18 mouse cellular contexts compared by ENCODE assay signal in the genomic region with DNA sequence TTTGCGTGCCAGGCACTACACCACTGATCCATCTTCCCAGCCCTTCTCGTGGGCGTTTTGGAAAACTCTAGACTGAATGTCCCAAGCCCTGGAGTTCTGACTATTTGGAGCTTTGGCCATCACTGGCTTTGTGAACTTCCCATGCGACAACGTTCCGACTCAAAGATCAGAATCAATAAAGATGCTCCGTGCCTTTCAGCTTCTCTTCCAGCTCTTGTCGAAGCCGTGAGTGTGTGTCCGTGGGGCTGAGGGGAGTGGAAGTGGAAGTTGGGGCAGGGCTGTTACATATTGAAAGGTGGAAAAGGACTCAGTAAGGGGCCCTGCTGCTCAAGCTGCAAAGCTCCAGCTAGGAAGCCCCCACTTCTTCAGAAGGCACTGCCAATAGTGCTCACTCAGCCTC.
"Had no signal": no experiment of that assay in that cellular context is flagged by ENCODE, and none has a peak within 500 bp of the region (broad histone marks: within the 10 kb centered on the region; RNA-seq: fewer than 3 reads in every experiment).

No protein-coding gene starts in this region.

- H3K9ac ChIP-seq: liver, embryonic 15.5 days; liver, postnatal 0 days; lung, embryonic 15.5 days; neural tube, embryonic 12.5 days; stomach, embryonic 15.5 days had no signal

- H3K4me1 ChIP-seq: liver, embryonic 15.5 days; lung, embryonic 15.5 days; megakaryocyte, embryonic 14.5 days; stomach, embryonic 15.5 days had no signal

- H3K9me3 ChIP-seq: liver, embryonic 15.5 days; lung, embryonic 15.5 days; neural tube, embryonic 12.5 days; stomach, embryonic 15.5 days had no signal

- H3K4me2 ChIP-seq: liver, embryonic 15.5 days; lung, embryonic 15.5 days; neural tube, embryonic 12.5 days; stomach, embryonic 15.5 days had no signal

- H3K27ac ChIP-seq: liver, embryonic 15.5 days; lung, embryonic 15.5 days; macrophage; neural tube, embryonic 12.5 days; stomach, embryonic 15.5 days; stomach, postnatal 0 days had no signal

- H3K27me3 ChIP-seq: liver, embryonic 15.5 days; lung, embryonic 15.5 days; megakaryocyte, embryonic 14.5 days; neural tube, embryonic 12.5 days; stomach, embryonic 15.5 days had no signal

- ATAC-seq: liver, postnatal 0 days; lung, postnatal 0 days; midbrain, embryonic 16.5 days had no signal

- H3K36me3 ChIP-seq: liver, embryonic 15.5 days; lung, embryonic 15.5 days; neural tube, embryonic 12.5 days; stomach, embryonic 15.5 days had no signal

- H3K4me3 ChIP-seq: liver, embryonic 15.5 days; lung, embryonic 15.5 days; megakaryocyte, embryonic 14.5 days; neural tube, embryonic 12.5 days; stomach, embryonic 15.5 days had no signal

- DNase-seq: liver, postnatal 0 days; lung, adult 2 months; lung, postnatal 14 days; lung, postnatal 36 days; midbrain, embryonic 14.5 days; right cerebral cortex, postnatal 14 days; thymus, adult 2 months; thymus, postnatal 25 days; thymus, postnatal 4 days had no signal
